Mouse (Mus musculus) layer of hippocampus, adult 2 months (tissue): Measurements from ENCODE around the gene Ccl28. TPM values are rescaled to one million over a fixed set of nuclear protein-coding genes. Genes with fewer than 3 reads are reported as not detected.

Experiments used
- DNase-seq, 2 experiments: peaks; one replicate each; pipeline ENCODE4 v3.0.0; 2022; ENCODE audit warnings: low spot score in 2 of 2
- H3K27ac ChIP-seq: fragments of 200-600 bp; 2 replicates; pipeline ENCODE4 v1.8.1; 2022
- H3K4me3 ChIP-seq: fragments of 200-600 bp; 2 replicates; pipeline ENCODE4 v1.8.1; 2022; ENCODE audit warnings: mild to moderate bottlenecking
- CTCF ChIP-seq: fragments of 200-600 bp; conservative IDR thresholded peaks from 2 replicates; pipeline ENCODE4 v1.8.1; 2022; ENCODE audit warnings: antibody characterized with exemption, mild to moderate bottlenecking, moderate library complexity
- total RNA-seq, 2 experiments: library from RNA; stranded (reverse); gene quantifications; 2 replicates each; pipeline ENCODE4 v1.2.3; 2021

Gene Ccl28
- total RNA-seq, 2 experiments from 2014 or later, result 1.6 to 1.7 TPM

DNA sequence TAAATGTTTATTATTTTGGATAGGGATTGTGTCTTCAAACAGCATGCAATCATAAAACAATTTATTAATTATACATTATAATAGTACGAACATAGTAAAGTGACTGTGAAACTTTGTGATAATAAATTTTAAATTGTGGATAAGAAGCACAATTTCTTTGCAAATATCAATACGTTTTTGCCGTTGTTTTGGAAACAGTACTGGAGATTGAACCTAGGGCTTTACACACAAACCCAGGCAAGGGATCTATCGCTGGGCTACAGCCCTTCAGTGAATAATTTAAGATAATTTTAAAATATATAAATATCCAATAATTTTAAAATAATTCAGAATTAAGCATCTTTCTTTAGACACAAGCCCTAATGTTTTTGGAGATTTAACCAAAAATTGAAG is 8.5 kb downstream of the Ccl28 start:
- Histone ChIP-seq H3K4me3 (peak overlapping the region; percentile 55), H3K27ac (peak overlapping the region; percentile 77; the same call in 1 of the 2 replicates)
- DNase-seq, result no peak
- no peak for TF ChIP-seq CTCF

DNA sequence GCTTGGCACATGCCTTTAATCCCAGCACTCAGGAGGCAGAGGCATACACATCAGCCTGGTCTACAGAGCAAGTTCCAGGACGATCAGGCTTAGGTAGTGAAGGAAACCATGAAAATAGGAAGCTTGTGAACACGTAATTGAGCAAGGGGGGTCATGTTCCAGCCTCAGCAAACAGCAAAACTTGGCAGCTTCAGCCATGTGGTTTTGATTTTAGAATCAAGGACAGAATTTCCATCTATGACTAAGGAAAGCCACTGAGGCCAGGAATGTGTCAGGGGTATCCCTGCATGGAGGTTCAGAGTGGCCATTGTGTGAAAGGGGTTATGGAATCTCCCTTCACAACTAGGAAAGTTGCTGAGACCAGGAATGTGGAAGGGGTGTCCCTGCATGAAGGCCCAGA is 11.9 kb downstream of the Ccl28 start:
- no peak for DNase-seq
- Histone ChIP-seq H3K27ac (no peak overlapping the region), H3K4me3 (no peak overlapping the region)
- TF ChIP-seq CTCF, result no peak

DNA sequence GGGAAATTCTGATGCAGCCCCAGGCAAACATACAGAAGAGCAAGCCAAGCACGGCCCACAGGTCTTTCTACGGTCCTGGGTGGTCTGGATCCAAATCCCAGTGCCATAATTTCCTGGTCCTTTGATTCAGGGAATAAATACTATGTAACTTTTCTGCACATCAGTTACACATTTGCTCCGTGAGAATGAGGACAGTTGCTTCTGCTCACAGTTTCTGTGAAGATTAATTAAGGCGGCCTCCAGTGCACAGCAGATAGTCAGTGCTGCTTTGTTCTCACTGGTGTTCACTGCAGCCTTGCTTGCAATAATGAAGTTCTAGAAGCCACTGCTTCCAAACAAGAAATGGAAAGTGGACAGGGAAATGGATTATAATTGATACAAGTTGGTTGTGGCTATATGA is 14.2 kb downstream of the Ccl28 start:
- no peak for DNase-seq
- no peak overlapping the region for H3K4me3 ChIP-seq
- TF ChIP-seq CTCF, result no peak
- H3K27ac ChIP-seq, result no peak overlapping the region

DNA sequence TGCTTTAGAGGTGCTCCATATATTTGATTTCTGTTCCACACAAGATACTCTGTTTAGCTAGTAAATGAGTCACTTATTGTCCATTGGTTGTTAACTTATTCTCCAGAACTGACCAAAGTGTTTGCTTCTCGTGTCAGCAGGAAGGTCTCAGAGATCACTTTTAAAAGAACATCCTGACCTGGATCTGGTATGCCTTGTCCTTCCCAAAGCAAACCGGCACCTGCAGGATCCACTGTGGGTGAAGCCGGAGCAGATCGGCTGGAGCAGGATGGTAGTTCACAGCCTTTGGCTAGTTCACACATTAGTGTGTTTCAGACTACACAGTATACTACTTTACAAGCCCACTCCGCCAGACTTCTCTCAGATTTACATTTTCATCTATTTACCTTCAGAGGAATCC is 14.8 kb downstream of the Ccl28 start:
- H3K27ac ChIP-seq, result no peak overlapping the region
- no peak for DNase-seq
- no peak for TF ChIP-seq CTCF
- H3K4me3 ChIP-seq, result no peak overlapping the region

DNA sequence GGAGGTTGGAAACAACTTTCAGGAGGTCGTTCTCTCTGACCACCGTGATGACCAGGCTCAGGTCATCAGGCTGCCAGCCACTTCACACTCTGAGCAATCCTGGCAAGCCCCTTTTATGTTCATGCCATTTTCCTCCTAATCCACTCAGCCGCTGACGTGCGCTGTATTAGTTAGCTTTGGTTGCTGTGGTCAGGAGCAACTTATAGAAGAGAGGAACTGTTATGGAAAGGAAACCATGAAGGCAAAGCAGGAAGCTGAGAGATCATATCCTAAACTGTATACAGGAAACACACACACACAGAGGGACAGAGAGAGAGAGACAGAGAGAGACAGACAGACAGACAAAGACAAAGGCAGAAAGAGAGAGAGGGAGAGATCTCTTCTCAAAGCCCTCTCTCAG is 15.7 kb downstream of the Ccl28 start:
- no peak for DNase-seq
- H3K4me3 ChIP-seq, result no peak overlapping the region
- no peak for TF ChIP-seq CTCF
- no peak overlapping the region for H3K27ac ChIP-seq

DNA sequence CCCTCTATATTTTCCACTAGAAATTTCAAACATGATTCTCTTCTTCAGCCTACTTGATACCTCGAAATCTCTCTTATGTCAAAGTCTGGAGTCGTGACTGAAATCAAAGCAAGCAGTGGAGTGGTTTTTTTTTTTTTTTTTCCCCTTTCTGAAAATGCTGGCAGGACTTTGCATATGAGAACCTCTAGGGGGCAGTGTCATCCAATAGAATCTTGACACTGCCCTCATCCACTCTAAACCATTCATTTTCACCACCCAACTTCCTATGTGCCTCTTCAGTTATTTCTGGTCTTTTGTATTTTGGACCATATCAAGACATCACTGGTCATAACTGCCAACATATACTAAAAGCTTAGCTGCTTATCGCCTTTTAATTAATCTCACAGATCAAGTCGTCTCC is 16.9 kb downstream of the Ccl28 start:
- DNase-seq, result peak; percentile 32 to 36
- no peak overlapping the region for H3K4me3 ChIP-seq

DNA sequence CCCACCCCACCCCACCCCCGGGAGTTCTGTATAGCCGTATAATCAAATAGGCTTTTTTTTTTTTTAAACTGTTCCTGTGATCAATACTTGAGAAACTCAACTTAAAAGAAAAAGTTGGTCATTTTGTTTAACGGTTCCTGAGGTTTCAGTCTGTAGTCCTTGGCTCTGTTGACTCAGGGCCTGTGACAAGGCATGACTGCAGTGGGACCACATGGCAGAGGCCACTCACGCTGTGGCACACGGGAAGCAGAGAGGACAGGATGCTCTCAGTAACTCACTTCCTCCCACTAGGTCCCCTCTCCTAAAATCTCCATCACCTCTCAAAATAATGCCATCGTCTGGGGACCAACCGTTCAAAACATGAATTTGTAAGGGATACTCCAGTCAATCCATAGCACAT is 17.5 kb downstream of the Ccl28 start:
- DNase-seq, result no peak
- H3K27ac ChIP-seq, result no peak overlapping the region
- no peak for TF ChIP-seq CTCF
- H3K4me3 ChIP-seq, result no peak overlapping the region

More for the DNA sequence above, 16.9 kb downstream of the Ccl28 start:
- TF ChIP-seq CTCF, result peak; percentile 83
- H3K27ac ChIP-seq, result no peak overlapping the region

DNA sequence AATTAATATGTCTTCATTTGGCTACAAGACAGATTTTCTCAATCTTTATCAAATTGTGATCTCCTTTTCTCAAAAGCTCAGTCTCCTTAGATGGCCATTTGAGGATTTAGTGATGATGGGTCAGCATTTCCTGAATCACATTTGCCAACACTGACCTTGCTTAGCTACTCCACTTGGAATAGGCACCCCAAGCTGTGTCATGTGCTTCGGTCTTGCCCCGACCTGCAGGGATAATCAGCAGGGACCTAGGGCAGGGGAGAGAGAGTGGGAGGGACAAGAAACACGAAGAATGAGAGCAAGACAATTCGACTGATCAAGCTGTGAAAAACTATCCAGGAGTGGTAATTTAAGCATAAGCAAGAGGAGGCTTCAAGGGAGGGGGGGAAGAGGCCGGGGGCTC is 21.1 kb downstream of the Ccl28 start:
- Histone ChIP-seq H3K4me3 (no peak overlapping the region), H3K27ac (no peak overlapping the region)
- no peak for TF ChIP-seq CTCF
- DNase-seq, result no peak

DNA sequence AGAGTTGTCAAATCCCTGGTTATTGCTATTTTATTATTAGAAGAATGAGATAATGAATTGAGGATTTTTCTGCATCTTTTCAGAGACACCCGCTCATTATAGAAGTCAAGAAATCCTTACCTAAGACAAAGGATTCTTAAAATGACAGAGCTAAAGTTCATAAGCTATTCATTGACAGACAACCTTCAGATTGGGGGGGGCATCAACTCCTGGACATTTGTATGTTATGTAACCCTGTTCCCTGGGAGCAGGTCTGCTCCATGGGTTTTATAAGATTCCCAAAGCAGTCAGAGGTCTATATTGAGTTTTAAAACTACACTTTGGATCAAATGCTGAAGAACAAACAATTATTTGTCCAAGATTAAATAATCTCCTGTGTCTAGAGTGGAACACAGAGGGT is 22.9 kb downstream of the Ccl28 start:
- no peak for TF ChIP-seq CTCF

DNA sequence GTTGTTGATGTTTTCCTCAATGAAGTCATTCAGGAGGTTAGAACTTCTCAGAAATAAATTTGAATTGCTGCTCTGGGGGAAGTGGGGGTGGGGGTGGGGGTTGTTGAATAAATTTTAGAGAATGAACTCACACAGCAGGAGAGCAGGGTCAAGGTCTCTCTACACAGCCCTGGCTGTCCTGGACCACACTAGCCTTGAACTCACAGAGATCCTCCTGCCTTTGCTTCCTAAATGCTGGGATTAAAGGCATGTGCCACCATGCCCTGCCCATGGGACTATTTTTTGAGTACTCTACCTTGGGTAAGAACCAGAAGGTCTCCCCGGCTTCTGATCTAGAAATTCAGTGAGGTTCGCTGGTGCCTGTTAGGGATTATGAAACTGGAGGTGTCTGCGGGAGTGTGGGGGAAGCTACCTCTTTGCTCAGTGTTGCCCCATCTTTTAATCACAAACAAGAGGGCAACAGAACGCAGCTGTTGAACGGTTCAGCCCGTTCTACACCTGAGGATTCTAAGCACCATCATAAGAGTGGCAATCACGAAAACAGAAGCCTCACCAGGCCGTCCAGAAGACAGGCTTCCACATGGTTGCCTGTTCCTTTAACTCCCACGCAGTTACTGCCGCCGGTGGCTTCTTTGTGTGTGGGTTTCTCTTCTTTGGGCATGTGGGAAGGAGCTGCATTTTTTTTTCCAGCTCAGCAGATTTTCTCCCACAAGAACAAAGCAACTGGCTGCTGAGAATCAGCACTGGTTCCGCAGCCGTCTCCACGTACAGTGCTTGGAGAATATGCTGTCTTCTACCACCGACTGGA is 25.5 kb downstream of the Ccl28 start:
- TF ChIP-seq CTCF, result no peak
- peak in 1 of 2 experiments; percentile 43 for DNase-seq
- H3K4me3 ChIP-seq, result peak overlapping the region; percentile 9; the same call in 1 of the 2 replicates
- H3K27ac ChIP-seq, result peak overlapping the region; percentile 79

More for the DNA sequence above, 22.9 kb downstream of the Ccl28 start:
- Histone ChIP-seq H3K27ac (no peak overlapping the region), H3K4me3 (no peak overlapping the region)
- DNase-seq, result no peak

DNA sequence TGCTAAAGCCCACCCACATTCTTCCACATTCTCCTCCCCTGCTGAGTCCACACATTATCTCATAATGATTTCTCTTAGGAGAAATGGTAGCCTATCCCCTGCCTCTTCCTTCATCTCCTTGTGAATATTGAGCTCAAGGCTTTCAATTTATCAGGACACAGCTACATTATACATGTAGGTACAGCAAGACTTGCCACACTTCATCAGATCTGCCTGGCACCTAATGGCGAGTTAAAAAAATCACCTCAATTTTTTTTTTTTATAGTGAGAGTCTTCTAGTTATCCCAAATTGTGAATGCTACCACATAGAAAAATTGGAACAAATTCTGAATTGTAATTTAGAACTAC is 26.1 kb downstream of the Ccl28 start:
- no peak for DNase-seq
- TF ChIP-seq CTCF, result no peak
- Histone ChIP-seq H3K4me3 (no peak overlapping the region; the same call in 1 of the 2 replicates), H3K27ac (peak overlapping the region; percentile 79)

DNA sequence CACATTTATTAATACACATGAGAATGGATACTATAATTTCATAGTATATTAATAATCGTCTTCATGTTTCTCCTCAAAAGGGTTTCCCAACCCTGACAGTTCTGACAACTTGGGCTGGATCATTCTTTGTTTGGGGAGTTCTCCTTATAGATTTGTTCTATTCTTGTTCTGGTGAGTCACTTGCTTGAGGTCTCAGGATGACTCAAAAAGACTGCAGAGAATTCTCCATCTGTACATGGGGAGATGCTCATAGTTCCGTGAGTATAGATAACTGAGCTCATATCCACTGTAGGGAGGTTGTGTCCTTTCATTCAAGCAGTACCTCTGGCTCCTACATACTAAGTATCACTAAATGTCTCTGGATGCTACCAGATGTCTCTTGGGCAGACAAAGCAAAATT is 31.1 kb downstream of the Ccl28 start:
- Histone ChIP-seq H3K27ac (no peak overlapping the region), H3K4me3 (no peak overlapping the region)
- no peak for TF ChIP-seq CTCF

DNA sequence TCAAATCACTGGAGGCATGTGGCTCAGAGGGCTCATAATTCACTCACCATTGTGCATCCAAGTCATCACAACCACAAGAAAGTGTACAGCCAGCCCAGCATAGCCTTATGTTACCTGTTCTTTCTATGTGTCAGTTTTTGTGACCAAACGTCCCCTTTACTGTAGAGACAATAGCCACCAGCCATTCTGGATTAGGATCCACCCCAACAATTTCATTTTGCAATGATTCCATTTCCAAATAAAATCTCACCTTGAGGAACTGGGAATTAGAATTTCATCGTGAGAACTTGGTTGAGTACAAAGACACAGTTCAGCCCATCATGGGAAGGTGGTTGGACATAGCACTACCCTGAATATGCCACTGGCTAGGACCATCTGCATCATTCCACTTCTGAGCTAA is 32.6 kb downstream of the Ccl28 start:
- no peak overlapping the region for H3K4me3 ChIP-seq
- no peak for DNase-seq
- H3K27ac ChIP-seq, result no peak overlapping the region
- no peak for TF ChIP-seq CTCF

More for the DNA sequence above, 31.1 kb downstream of the Ccl28 start:
- no peak for DNase-seq

DNA sequence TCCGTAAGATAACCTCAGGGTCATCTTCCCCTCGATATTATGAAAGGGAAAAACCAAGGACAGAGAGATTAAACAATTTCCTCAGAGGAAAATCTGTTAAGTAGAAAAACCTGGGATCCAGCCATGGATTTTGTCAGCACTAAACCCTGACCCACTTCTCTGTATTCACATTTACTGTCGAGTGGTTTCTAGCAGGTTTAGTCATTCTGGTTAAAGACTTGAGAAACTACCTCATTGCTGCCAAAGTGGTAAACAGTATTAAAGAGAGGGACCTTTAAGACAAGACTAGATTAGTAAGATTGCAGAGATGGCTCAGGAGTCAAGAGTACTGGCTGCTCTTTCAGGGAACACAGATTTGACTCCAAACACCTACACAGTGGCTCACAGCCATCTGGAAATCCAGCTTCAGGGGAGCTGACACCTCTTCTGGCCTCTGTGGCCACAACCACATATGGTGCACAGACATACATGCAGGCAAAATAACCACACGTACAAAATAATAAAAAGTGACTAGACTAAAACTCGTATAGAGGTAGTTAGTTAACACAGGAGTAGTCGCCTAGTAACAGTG is 33.3 kb downstream of the Ccl28 start:
- DNase-seq, result no peak
- no peak for TF ChIP-seq CTCF
- no peak overlapping the region for H3K4me3 ChIP-seq
- H3K27ac ChIP-seq, result no peak overlapping the region
